In the genomic region with DNA sequence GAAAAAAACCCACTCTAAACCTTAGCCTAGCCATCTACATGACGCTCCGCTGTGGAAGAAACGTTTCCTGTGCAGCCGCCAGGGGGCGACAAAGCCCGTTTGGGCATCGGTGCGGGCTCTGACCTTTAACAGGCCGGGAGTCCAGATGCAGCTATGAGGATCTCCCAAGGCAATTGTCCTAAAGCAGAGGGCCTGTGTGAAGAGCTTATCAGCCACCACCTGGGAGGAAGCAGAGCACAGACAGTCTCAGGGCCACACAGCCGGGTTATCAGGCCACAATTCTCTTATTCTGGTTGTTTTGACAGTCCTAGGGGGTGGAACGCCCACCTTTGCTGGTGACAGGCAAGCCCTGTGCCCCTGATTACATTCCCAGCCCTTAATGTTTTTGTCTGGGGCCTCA, we compare ENCODE assay signal across 8 mouse cellular contexts. TPM values are rescaled to one million over a fixed set of nuclear protein-coding genes. Genes with fewer than 3 reads are reported as not detected.
A peak's percentile ranks its signal among the peaks of the same experiment; 100 is the strongest.
DNase-seq lines count a peak whose midpoint lies in the region; ATAC-seq lines count a peak whose summit lies in the region.

No protein-coding gene starts in this region.

- DNase-seq in R1 (ENCODE audit: low read depth, low spot score) = peak; percentile 91
- DNase-seq in cerebellum, postnatal 25 days = peak; percentile 94 to 96
- DNase-seq in gastrocnemius, adult 8-10 months (ENCODE audit: low spot score in 2 of 2) = peak; percentile 65 to 73
- DNase-seq in left cerebral cortex, adult 8-10 months (ENCODE audit: low spot score in 2 of 2) = peak; percentile 56 to 76
- peak; percentile 72 to 85 for DNase-seq in right cerebral cortex, postnatal 10 days (ENCODE audit: low spot score in 2 of 2)
- DNase-seq in urinary bladder, postnatal 14 days (ENCODE audit: low spot score) = peak; percentile 91

- peak; percentile 35 for ATAC-seq in inflammation-experienced regulatory T-cells, adult 6 months
- ATAC-seq in megakaryocyte progenitor cell, adult 5-6 weeks (replicated peaks; ENCODE audit: poor library complexity) = peak; percentile 85

RNA-seq across cellular contexts. Expression of gene Ap1m2, which starts 1.3 kb away (rescaled TPM):
- total RNA-seq in gastrocnemius, adult 8-10 months (2022) = not detected
- polyA plus RNA-seq in inflammation-experienced regulatory T-cells, adult 6 months (2017; shearing (Covaris generic)) = 1 to 10 TPM in 1 of 3 experiments, under 1 TPM in 2; 0.36 to 1.0 (median 0.42) TPM
- 1 to 10 TPM; 1.2 to 1.5 (median 1.4) TPM for total RNA-seq in left cerebral cortex, adult 8-10 months (2022)
- 0.32 and 0.57 TPM in 2 replicates for total RNA-seq in megakaryocyte progenitor cell, adult 5-6 weeks (2015)
- total RNA-seq in megakaryocyte progenitor cell, adult 5-6 weeks (2017) = 0.44 and 2.8 TPM in 2 replicates

RNA-seq across cellular contexts. Expression of gene Slc44a2, which starts 7.1 kb away (rescaled TPM):
- 100 to 1,000 TPM; 155 to 165 (median 161) TPM for total RNA-seq in gastrocnemius, adult 8-10 months (2022)
- 100 to 1,000 TPM; 125 to 263 (median 241) TPM for polyA plus RNA-seq in inflammation-experienced regulatory T-cells, adult 6 months (2017; shearing (Covaris generic))
- total RNA-seq in left cerebral cortex, adult 8-10 months (2022) = 10 to 100 TPM; 48.0 to 68.9 (median 52.3) TPM
- total RNA-seq in megakaryocyte progenitor cell, adult 5-6 weeks (2015) = 80.9 and 85.5 TPM in 2 replicates
- total RNA-seq in megakaryocyte progenitor cell, adult 5-6 weeks (2017) = 66.8 and 68.2 TPM in 2 replicates

RNA-seq across cellular contexts. Expression of gene Cdkn2d, which starts 22.2 kb away (rescaled TPM):
- total RNA-seq in gastrocnemius, adult 8-10 months (2022) = 10 to 100 TPM in 3 of 4 experiments, 1 to 10 TPM in 1; 8.8 to 10.7 (median 10.6) TPM
- 100 to 1,000 TPM; 116 to 131 (median 128) TPM for polyA plus RNA-seq in inflammation-experienced regulatory T-cells, adult 6 months (2017; shearing (Covaris generic))
- total RNA-seq in left cerebral cortex, adult 8-10 months (2022) = 10 to 100 TPM; 53.5 to 63.9 (median 58.8) TPM
- 24.1 and 24.3 TPM in 2 replicates for total RNA-seq in megakaryocyte progenitor cell, adult 5-6 weeks (2015)
- total RNA-seq in megakaryocyte progenitor cell, adult 5-6 weeks (2017) = 11.2 and 16.1 TPM in 2 replicates

RNA-seq across cellular contexts. Expression of gene Kri1, which starts 25.6 kb away (rescaled TPM):
- 10 to 100 TPM in 3 of 4 experiments, 1 to 10 TPM in 1; 8.4 to 13.0 (median 11.4) TPM for total RNA-seq in gastrocnemius, adult 8-10 months (2022)
- 10 to 100 TPM; 16.5 to 36.2 (median 26.9) TPM for polyA plus RNA-seq in inflammation-experienced regulatory T-cells, adult 6 months (2017; shearing (Covaris generic))
- total RNA-seq in left cerebral cortex, adult 8-10 months (2022) = 10 to 100 TPM; 33.5 to 43.4 (median 39.4) TPM
- total RNA-seq in megakaryocyte progenitor cell, adult 5-6 weeks (2015) = 33.8 and 38.8 TPM in 2 replicates
- total RNA-seq in megakaryocyte progenitor cell, adult 5-6 weeks (2017) = 83.1 and 87.6 TPM in 2 replicates

RNA-seq across cellular contexts. Expression of gene Atg4d, which starts 48.3 kb away (rescaled TPM):
- 10 to 100 TPM; 74.3 to 87.3 (median 80.7) TPM for total RNA-seq in gastrocnemius, adult 8-10 months (2022)
- 10 to 100 TPM; 23.5 to 32.5 (median 24.2) TPM for polyA plus RNA-seq in inflammation-experienced regulatory T-cells, adult 6 months (2017; shearing (Covaris generic))
- total RNA-seq in left cerebral cortex, adult 8-10 months (2022) = 10 to 100 TPM; 35.3 to 48.7 (median 39.7) TPM
- 3.9 and 5.0 TPM in 2 replicates for total RNA-seq in megakaryocyte progenitor cell, adult 5-6 weeks (2015)
- 6.1 and 7.0 TPM in 2 replicates for total RNA-seq in megakaryocyte progenitor cell, adult 5-6 weeks (2017)

Comparison
In these comparisons a context has a peak if more than half of its experiments do, and no peak if none do; other contexts are left out.
1. Peak in every context shown above with its lines: DNase-seq and ATAC-seq.